Mouse (Mus musculus) brown adipose tissue, adult 24 weeks (tissue): ENCODE results near the gene Svop. TPM values are rescaled to one million over a fixed set of nuclear protein-coding genes. Genes with fewer than 3 reads are reported as not detected.

Experiments
- H3K27ac ChIP-seq: fragments of 200-500 bp; replicated peaks from 2 replicates; pipeline ENCODE4 v1.5.1; 2012; ENCODE audit warnings: low read depth, mild to moderate bottlenecking, low read length
- H3K4me1 ChIP-seq: fragments of 200-500 bp; 2 replicates; pipeline ENCODE4 v1.6.1; 2012; ENCODE audit warnings: low read length, mixed read lengths; ENCODE audit not compliant: control insufficient read depth, insufficient read depth, insufficient read length
- H3K4me3 ChIP-seq: fragments of 200-500 bp; 2 replicates; pipeline ENCODE4 v1.5.1; 2012; ENCODE audit warnings: low read depth, mild to moderate bottlenecking, low read length, moderate library complexity; ENCODE audit not compliant: insufficient read depth
- polyA plus RNA-seq: library from polyadenylated mRNA; stranded (reverse); fragments of >200 nt; gene quantifications from 2 replicates; pipeline ENCODE4 v1.2.4, GENCODE M21; 2012; ENCODE audit not compliant: missing spikeins, insufficient read depth, insufficient read length

Gene Svop
- polyA plus RNA-seq, 1 experiment: not detected

- Histone ChIP-seq H3K4me3 (no peak overlapping the region), H3K4me1 (no peaks in the 10 kb centered on the region), H3K27ac (no peak overlapping the region)
Observed at GRCm38 (mm10) chr5:114006974-114007373, 84.4 kb downstream of the Svop start.

- Histone ChIP-seq H3K27ac (no peak overlapping the region), H3K4me3 (no peak overlapping the region), H3K4me1 (no peaks in the 10 kb centered on the region)
Observed at GRCm38 (mm10) chr5:114005100-114005499, 86.3 kb downstream of the Svop start.

- no peak overlapping the region for H3K4me3 ChIP-seq
- H3K4me1 ChIP-seq: no peaks in the 10 kb centered on the region
- no peak overlapping the region for H3K27ac ChIP-seq
Observed at GRCm38 (mm10) chr5:114004573-114004972, 86.8 kb downstream of the Svop start.

DNA sequence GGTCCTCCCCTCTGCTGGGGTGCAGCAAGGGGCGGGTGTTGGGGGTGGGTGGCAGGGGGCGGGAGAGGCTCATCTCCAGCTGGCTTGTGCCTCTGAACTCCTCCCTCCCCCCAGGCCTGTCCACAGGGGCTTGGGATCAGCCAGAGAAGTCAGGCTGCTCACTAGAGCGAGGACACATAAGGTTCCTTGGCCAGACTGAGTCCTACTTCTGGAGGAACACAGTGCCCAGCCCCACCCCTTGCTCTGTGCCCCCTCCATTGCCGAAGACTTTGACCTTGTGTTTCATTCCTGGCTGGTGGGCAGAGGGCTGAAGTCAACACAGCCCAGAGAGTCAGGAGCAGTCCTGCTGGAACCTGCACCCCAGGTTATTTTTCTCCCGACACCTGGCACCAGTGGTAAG lies 87.8 kb downstream of the Svop start, which contains the start of gene Dao:
Gene Dao (plus strand): TSS at position 162 of the 400 bp plus-strand sequence.
- H3K27ac ChIP-seq: no peak within 1 kb of the TSS
- no peak within 1 kb of the TSS for H3K4me3 ChIP-seq

GRCm38 (mm10) chr5:113999382-113999781 lies 92.0 kb downstream of the Svop start:
- Histone ChIP-seq H3K4me3 (no peak overlapping the region), H3K4me1 (0 out of 2 replicates have a peak, but pooled peaks cover under 1% of the 10 kb centered on the region), H3K27ac (no peak overlapping the region)

More for the DNA sequence above, 87.8 kb downstream of the Svop start, which contains the start of gene Dao:
- H3K4me1 ChIP-seq: no peaks in the 10 kb centered on the region

- Histone ChIP-seq H3K27ac (no peak overlapping the region), H3K4me1 (peaks cover 7% of the 10 kb centered on the region)
Observed at GRCm38 (mm10) chr5:113996458-113996857, 94.9 kb downstream of the Svop start.

DNA sequence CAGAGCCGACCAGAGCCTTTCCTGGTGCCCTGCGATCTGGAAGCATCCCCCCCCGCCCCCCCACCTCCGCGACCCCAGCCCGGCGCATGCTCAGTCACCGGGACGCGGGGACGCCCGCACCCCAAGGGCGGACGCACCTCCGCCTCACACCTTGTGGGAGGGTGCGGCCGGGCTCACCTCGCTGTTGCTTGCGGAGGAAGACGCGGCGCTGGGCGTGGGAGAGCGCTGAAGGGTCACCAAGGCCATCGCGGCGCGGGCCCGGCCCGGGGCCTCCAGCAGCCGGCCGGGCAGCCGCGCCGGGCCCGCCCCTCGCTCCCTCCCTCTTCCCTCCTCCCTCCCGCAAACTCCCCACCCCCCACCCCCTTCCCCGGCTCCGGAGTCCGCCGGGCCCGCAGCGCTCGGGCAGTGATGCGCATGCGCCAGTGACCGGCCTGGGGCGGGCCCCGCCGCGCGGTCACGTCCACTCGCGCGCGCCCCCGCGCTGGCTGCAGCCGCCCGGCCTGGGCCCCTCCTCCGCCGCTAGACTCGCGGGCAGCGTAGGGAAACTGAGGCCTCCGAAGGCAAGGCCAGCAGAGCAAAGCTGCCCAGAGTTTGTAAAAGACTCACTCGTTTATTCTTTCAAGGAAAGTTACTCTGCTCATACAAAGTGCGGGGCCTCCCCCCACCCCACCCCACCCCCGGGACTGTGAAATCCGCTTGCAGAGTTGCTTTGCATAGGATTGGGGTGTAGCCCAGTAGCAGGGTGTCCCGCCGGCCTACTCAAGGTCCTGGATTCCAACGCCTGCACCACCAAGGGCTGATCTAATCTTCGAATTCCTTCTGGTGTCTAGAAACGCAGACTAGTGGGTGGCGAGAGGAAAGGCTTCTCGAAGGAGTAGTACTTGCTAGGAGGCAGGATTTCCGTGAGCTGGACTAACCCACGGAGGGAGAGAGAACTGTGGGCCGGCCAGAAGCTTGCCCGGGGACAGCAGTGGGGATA lies 97.6 kb downstream of the Svop start, which contains the start of gene Ssh1:
Gene Ssh1 (minus strand): TSS at position 408 of the 979 bp plus-strand sequence.
- Histone ChIP-seq H3K4me3 (peak within 1 kb of the TSS; percentile 97), H3K4me1 (peaks cover 27% of the 10 kb centered on the region), H3K27ac (peak within 1 kb of the TSS; percentile 89)

More at GRCm38 (mm10) chr5:113996458-113996857, 94.9 kb downstream of the Svop start:
- H3K4me3 ChIP-seq: no peak overlapping the region

GRCm38 (mm10) chr5:113993031-113993486 lies 98.3 kb downstream of the Svop start:
- Histone ChIP-seq H3K4me3 (peak overlapping the region; percentile 97), H3K27ac (peak overlapping the region; percentile 48), H3K4me1 (peaks cover 27% of the 10 kb centered on the region)

- peaks cover 27% of the 10 kb centered on the region for H3K4me1 ChIP-seq
- peak overlapping the region; percentile 97 for H3K4me3 ChIP-seq
- H3K27ac ChIP-seq: peak overlapping the region; percentile 48
Observed at GRCm38 (mm10) chr5:113992339-113992831, 99.0 kb downstream of the Svop start.

- H3K4me3 ChIP-seq: no peak overlapping the region
Observed at GRCm38 (mm10) chr5:113991141-113991540, 100.2 kb downstream of the Svop start.

DNA sequence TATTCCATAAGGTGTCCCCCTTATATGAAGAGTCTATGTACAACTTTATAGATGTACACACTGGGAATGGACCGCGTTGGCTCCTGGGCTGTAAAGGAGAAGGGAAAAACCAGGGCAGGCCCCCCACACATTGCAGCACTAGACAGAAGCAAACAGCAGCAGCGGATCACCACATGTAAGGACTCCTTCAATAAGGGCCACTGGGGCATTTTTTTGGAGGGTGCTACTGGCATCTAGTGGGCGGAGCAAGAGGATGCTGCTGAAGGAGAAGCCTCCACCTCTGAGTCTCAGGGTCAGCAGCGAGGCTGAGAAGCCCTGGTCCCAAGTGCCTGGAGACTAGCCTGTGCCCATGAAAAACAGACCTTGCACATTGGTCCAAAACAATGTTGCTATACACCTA lies 100.8 kb downstream of the Svop start:
- Histone ChIP-seq H3K4me1 (peaks cover 41% of the 10 kb centered on the region), H3K27ac (no peak overlapping the region), H3K4me3 (no peak overlapping the region)

More at GRCm38 (mm10) chr5:113991141-113991540, 100.2 kb downstream of the Svop start:
- H3K27ac ChIP-seq: no peak overlapping the region
- H3K4me1 ChIP-seq: peaks cover 36% of the 10 kb centered on the region

DNA sequence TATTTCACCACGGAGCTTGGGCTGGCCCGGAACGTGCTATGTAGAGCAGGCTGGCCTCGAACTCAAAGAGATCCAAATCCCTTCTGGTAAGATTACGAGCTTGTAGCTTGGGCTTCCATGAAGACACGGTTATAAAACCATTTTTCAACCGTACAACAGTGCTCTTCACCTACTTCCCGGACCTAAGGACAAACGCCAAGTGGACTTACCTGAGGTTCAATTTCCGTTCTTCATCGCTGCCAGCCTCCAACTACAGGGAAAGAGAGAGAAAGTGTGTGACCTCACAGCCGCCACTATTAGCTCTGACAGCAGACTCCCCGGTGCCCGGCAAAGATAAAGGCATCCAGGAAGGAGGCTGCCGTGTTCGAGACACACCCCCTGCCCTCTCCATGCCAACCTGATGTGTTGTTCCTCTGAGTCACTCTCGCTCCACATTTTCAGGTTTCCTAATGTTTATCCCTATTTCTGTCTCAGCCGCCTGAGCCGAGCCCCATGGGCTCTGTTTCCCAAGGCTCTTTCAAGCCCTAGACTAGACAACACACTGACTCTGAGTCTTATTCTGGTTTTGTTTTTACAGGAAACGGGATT lies 101.8 kb downstream of the Svop start:
- peak overlapping the region; percentile 70; the same call in 1 of the 2 replicates for H3K27ac ChIP-seq
- no peak overlapping the region; the same call in 1 of the 2 replicates for H3K4me3 ChIP-seq
- peaks cover 41% of the 10 kb centered on the region for H3K4me1 ChIP-seq

- Histone ChIP-seq H3K27ac (peak overlapping the region; percentile 62), H3K4me3 (no peak overlapping the region), H3K4me1 (peaks cover 58% of the 10 kb centered on the region)
Observed at GRCm38 (mm10) chr5:113986182-113986961, 105.0 kb downstream of the Svop start.

- peaks cover 58% of the 10 kb centered on the region for H3K4me1 ChIP-seq
Observed at GRCm38 (mm10) chr5:113985737-113986136, 105.6 kb downstream of the Svop start.

More at GRCm38 (mm10) chr5:113985737-113986136, 105.6 kb downstream of the Svop start:
- H3K4me3 ChIP-seq: no peak overlapping the region
- H3K27ac ChIP-seq: peak overlapping the region; percentile 62
